Mouse (Mus musculus): ENCODE measurements around the gene Gm10376. TPM values are rescaled to one million over a fixed set of nuclear protein-coding genes. Genes with fewer than 3 reads are reported as not detected.
"Not testable (repeated sequence)": the region's sequence is repeated elsewhere in the genome, so short reads cannot be mapped to it uniquely, and the experiment has no call there.

The Gm10376 gene
- not detected in 2 replicates for polyA plus RNA-seq (2016; fragmentation: Nextera tagmentation; extraction: Ambion mirVana)

- not testable (repeated sequence) for H3K4me3 ChIP-seq; H3K36me3 ChIP-seq; H3K9ac ChIP-seq; H3K27me3 ChIP-seq; H3K4me2 ChIP-seq (replicated peaks); H3K27ac ChIP-seq; H3K9me3 ChIP-seq (replicated peaks); ATAC-seq (ENCODE audit: low FRiP score); H3K4me1 ChIP-seq
Observed at GRCm38 (mm10) chr14:43015528-43015927, at the start of gene Gm10376. Gene Gm10376 (minus strand): TSS chr14:43015628.

GRCm38 (mm10) chr14:43060179-43060578, 44.8 kb upstream of the Gm10376 start:
- H3K4me1 ChIP-seq; H3K9ac ChIP-seq; H3K27ac ChIP-seq; H3K9me3 ChIP-seq (replicated peaks); H3K4me2 ChIP-seq (replicated peaks); H3K36me3 ChIP-seq; H3K4me3 ChIP-seq; ATAC-seq (ENCODE audit: low FRiP score); H3K27me3 ChIP-seq: not testable (repeated sequence)
- WGBS = 73% methylated on average over 4 of the region's 4 CpGs

GRCm38 (mm10) chr14:43058063-43058462, 42.6 kb upstream of the Gm10376 start:
- H3K4me2 ChIP-seq (replicated peaks); H3K27me3 ChIP-seq; H3K9ac ChIP-seq; H3K27ac ChIP-seq; H3K4me1 ChIP-seq; H3K4me3 ChIP-seq; ATAC-seq (ENCODE audit: low FRiP score); H3K9me3 ChIP-seq (replicated peaks); H3K36me3 ChIP-seq: not testable (repeated sequence)
- 75% methylated on average over 3 of the region's 3 CpGs for WGBS

GRCm38 (mm10) chr14:42993524-42993923, 21.9 kb downstream of the Gm10376 start, which contains the start of gene Gm8082:
Gene Gm8082 (minus strand): TSS chr14:42993624.
- no CpG with 5 or more reads among the region's 1 CpGs for WGBS
- not testable (repeated sequence) for H3K4me3 ChIP-seq; H3K9me3 ChIP-seq (replicated peaks); H3K4me1 ChIP-seq; H3K36me3 ChIP-seq; H3K27me3 ChIP-seq; H3K9ac ChIP-seq; H3K27ac ChIP-seq; ATAC-seq (ENCODE audit: low FRiP score); H3K4me2 ChIP-seq (replicated peaks)

Other genes with a start within 250 kb of the Gm10376 start
- not detected in 2 replicates for gene Gm3015, start 246.8 kb downstream of the Gm10376 start, polyA plus RNA-seq (2016; fragmentation: Nextera tagmentation; extraction: Ambion mirVana)
- not detected in 2 replicates for gene Gm10377, start 217.6 kb downstream of the Gm10376 start, polyA plus RNA-seq (2016; fragmentation: Nextera tagmentation; extraction: Ambion mirVana)
- gene Gm21977, start 162.2 kb downstream of the Gm10376 start, polyA plus RNA-seq (2016; fragmentation: Nextera tagmentation; extraction: Ambion mirVana) = not detected in 2 replicates
- gene Gm8082, start 22.0 kb downstream of the Gm10376 start, polyA plus RNA-seq (2016; fragmentation: Nextera tagmentation; extraction: Ambion mirVana) = not detected in 2 replicates
- gene Gm8094, start 61.0 kb upstream of the Gm10376 start, polyA plus RNA-seq (2016; fragmentation: Nextera tagmentation; extraction: Ambion mirVana) = not detected in 2 replicates
- not detected in 2 replicates for gene Gm8104, start 85.0 kb upstream of the Gm10376 start, polyA plus RNA-seq (2016; fragmentation: Nextera tagmentation; extraction: Ambion mirVana)
- not detected in 2 replicates for gene Gm7233, start 164.2 kb upstream of the Gm10376 start, polyA plus RNA-seq (2016; fragmentation: Nextera tagmentation; extraction: Ambion mirVana)
- gene Gm8122, start 219.7 kb upstream of the Gm10376 start, polyA plus RNA-seq (2016; fragmentation: Nextera tagmentation; extraction: Ambion mirVana) = not detected in 2 replicates
- not detected in 2 replicates for gene Gm8126, start 243.0 kb upstream of the Gm10376 start, polyA plus RNA-seq (2016; fragmentation: Nextera tagmentation; extraction: Ambion mirVana)